Mouse (Mus musculus): ENCODE results near the gene Fam114a1.
A peak's percentile ranks its signal among the peaks of the same experiment; 100 is the strongest.

The Fam114a1 gene

GRCm38 (mm10) chr5:65063266-65063665, 93.4 kb downstream of the Fam114a1 start:
- DNase-seq = no peak

GRCm38 (mm10) chr5:65068166-65068565, 98.3 kb downstream of the Fam114a1 start:
- no peak for DNase-seq

GRCm38 (mm10) chr5:65069872-65070271, 100.0 kb downstream of the Fam114a1 start:
- no peak for DNase-seq

DNA sequence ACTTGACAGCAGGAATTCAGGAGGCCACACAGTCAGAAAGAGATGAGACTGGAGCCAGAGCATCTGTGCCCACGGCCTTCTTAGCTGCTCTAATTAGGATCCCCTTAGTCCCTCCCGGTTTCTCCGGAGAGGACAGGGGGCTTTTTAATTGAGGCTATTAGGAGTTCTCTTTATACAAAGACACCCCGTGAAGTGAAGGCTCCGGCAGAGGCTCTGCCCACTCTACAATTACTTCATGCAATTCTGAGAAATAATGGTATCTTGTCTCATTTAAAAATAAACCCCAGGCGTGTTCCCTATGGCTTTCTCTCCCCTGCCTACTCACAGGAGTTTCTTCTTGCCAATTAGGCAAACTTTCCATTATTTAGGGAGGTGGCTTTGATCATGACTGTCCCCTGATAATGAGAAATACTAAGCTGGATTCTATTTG, 101.8 kb downstream of the Fam114a1 start:
- no peak for DNase-seq

- DNase-seq = no peak
Observed at GRCm38 (mm10) chr5:65073247-65073646, 103.4 kb downstream of the Fam114a1 start.

GRCm38 (mm10) chr5:65074693-65075092, 104.8 kb downstream of the Fam114a1 start:
- peak; percentile 29 for DNase-seq

- DNase-seq = peak; percentile 40
Observed at GRCm38 (mm10) chr5:65076087-65076486, 106.2 kb downstream of the Fam114a1 start.

- no peak for DNase-seq
Observed at GRCm38 (mm10) chr5:65076748-65077147, 106.9 kb downstream of the Fam114a1 start.

DNA sequence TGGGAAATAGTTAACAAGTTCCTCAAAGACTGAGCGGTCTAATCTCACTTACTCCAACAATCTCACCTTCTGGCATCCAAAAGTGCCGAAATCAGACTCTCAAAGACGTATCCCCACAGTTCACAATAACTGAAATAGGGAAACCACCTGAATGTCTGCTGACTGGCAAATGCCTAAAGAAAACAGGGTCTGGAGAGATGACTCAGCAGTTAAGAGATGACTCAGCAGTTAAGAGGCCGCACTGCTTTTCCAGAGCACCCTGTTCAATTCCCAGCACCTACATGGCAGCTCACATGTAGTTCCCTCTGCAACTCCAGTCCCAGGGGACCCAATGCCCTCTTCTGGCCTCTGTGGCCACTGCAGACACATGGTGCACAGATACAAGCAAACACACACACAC, 108.2 kb downstream of the Fam114a1 start:
- DNase-seq = no peak

DNA sequence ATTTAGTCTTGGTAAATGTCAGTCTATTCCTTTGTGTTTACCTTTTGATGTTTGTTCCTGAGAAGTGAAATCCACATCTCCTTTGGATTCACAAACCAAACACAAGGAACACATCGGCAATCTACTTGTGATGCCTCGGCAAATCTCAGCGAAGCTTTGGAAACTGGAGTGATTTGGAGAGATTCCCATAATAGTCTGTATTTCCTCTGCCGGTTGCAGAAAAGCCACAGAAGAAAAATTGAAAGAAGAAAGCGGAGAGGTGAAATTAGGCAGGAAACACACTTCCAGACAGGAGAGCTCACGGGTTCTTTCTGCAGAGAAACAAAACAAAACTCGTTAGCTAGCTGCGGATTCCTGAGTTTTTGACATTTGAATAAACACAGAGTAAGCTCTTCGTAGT, 110.0 kb downstream of the Fam114a1 start:
- DNase-seq = peak; percentile 62

DNA sequence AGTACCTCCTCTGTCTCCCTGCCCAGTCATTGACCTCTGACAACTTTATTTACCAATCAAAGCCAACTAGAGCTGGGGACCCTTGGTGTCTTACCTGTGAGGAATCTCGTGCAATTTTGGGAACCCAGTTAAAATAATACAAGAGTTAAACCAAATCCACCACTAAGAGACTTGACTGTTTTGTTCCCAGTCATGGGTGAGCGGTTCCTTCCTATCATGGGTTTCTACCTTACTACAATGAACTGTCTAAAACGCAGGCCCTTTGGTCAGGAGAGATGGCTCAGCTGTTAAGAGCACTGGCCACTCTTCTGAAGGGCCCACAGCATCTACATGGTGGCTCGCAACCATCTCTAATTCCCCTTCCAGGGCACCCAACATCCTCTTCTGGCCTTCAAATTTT, 112.0 kb downstream of the Fam114a1 start:
- DNase-seq = no peak

- DNase-seq = peak; percentile 44
Observed at GRCm38 (mm10) chr5:65086522-65086921, 116.7 kb downstream of the Fam114a1 start.

GRCm38 (mm10) chr5:65089707-65090106, 119.8 kb downstream of the Fam114a1 start:
- DNase-seq = no peak

DNA sequence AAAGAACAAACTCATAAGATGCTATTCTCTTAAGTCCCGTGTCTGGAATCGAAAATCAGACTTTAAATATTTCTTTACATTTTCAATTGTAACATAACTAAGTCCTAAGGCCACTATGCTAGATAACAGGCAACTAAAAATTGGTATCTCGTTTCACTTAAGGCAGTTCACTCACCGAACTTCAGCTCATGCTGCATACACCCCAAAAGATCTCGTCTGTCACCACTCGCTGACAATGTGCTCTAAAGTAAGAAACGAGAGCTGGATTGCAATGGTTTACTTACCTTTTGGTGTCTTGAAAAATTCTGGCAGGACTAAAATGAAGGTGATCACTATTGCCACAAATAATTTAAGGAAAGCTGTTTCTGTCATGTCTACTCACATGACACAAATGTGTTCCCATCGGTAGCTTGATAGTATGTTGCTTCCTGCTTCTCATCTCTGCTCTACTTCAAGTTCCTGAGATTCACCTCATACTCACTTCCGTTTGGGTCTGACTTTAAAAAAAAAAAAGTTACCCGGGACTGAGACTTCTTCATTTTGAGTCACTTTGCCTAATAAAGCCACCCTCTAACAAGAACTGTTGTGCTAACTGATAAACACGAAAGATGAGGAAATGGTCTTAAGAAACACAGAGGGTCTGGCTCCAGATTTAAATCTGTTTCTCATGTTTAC, 121.5 kb downstream of the Fam114a1 start:
- no peak for DNase-seq

Data from lung, postnatal 10 days (tissue).